Mouse (Mus musculus) stomach, postnatal 0 days (tissue): ENCODE measurements around the gene Chit1.

Experiments used
- CTCF ChIP-seq: IDR thresholded peaks from 2 replicates; pipeline ENCODE4 v1.5.1; 2016; ENCODE audit warnings: antibody characterized with exemption, low read depth, mild to moderate bottlenecking, moderate library complexity
- EP300 ChIP-seq: optimal IDR thresholded peaks from 2 replicates; pipeline ENCODE3; 2016; ENCODE audit warnings: antibody characterized with exemption

DNA sequence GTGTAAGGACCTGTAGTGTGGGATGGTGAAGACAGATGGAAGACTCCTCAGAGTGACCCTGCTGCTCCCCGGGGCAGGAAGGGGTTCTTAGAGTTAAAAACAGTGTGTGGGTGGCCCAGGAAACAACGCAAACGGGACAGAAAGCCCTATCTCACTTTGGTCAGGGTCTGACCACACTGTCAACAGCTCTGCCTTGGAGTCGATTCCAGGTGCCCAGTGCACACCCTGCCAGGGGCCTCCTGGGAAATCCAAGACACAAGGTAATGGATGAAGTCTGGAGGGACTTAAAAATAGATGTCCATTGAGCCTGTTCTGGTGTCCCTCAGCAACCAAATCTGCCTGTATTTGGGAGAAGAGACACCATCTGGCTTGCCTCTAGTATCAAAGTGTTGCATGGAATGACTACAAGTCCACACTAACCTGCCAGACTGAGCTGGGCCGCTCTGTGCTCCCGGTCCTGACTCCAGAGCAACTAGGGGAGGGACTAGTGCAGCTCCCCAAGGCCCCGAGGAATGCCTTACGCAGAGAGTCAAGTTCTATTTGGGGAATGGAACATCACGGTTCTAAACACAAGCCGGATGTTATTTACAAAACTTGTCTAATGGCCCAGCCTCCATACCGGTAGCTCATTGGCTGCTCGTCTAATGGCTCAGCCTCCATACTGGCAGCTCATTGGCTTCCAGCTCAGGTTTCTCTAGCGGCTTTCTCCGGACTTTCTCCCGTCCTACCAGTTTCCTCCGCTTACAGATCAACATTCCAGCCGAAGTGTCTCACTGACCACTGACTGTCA lies 12.1 kb upstream of the Chit1 start:
- TF ChIP-seq CTCF (no peak; the same call in 1 of the 2 replicates), EP300 (peak; percentile 59)
